Mouse (Mus musculus): Measurements from ENCODE around the gene Fam83f.

The Fam83f gene

GRCm38 (mm10) chr15:80671295-80672252 lies at the start of gene Fam83f:
Fam83f (plus strand) TSS chr15:80671847.
- no peak for DNase-seq (ENCODE audit: low read depth, low spot score)

GRCm38 (mm10) chr15:80623171-80623837 lies 48.3 kb upstream of the Fam83f start:
- peak; percentile 75 for DNase-seq (ENCODE audit: low read depth, low spot score)

DNA sequence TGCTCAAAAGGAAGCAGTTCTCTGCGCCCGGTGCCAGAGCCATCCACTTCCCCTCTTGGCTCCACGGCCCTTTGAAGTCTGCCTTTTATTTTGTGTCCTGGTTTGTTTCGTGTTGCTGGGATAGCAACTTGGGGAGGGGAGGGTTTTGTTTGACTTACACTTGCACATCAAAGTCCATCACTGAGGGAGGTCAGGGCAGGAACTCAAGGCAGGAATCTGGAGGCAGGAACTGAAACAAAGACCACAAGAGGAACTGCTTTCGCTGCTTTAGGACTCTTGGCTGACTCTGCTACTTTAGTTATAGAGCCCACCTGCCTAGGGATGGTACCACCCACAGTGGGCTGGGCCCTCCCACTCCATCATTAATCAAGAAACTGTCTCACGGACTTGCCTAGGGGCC lies 45.2 kb upstream of the Fam83f start:
- DNase-seq (ENCODE audit: low read depth, low spot score): no peak

DNA sequence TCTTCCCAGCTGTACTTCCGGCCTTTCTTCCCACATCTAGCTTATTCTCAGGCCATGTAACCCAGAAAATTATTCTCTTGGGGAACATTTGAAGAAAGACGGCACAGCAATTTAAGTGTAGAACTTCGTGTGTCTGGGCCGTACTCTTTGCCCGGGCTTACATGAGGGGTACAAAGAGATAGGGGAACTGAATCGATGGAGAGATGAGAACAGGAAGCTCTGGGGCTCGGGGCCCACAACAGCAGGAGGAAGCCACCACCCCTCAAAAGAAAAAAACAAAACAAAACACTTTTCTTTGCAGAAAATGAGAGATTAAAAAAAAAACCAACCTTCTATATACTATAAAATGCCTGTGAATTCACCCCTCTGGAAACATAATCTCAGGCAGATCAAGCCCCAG lies 41.5 kb upstream of the Fam83f start:
- no peak for DNase-seq (ENCODE audit: low read depth, low spot score)

DNA sequence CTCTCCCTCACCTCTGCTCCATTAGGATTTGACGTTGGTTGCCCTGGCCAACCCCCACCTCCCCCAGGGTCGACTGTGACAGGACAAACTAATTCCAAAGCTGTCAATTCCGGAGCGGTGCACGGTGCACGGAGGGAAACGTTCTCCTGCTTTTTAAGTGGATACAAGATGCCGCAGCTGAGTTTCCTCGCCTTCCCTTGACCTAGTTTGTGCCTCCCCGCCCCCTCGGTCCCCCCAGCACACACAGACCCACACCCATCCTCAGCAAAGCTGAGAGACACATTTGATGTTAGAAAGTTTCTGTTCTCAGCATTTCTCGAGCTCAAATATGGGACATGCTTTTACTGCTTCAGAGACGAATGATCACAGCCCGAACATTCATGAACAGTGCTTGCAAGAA lies 40.9 kb upstream of the Fam83f start:
- no peak for DNase-seq (ENCODE audit: low read depth, low spot score)

DNA sequence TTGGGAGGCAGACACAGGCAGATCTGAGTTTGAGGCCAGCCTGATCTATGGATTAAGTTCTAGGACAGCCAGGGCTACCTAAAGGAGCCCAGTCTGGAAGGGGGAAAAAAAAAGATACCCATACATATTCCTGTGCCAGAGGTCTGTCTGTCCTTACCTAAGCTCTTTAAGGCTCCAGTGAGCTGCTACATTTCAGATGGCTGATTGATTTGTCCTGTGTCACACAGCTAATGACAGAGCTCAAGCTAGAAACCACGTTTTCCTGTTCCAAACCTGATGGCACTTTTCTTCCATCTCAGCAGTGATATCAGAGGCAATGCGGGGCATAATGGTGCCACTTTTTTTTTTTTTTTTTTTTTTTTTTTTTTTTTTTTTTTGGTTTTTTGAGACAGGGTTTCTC lies 40.3 kb upstream of the Fam83f start:
- no peak for DNase-seq (ENCODE audit: low read depth, low spot score)

DNA sequence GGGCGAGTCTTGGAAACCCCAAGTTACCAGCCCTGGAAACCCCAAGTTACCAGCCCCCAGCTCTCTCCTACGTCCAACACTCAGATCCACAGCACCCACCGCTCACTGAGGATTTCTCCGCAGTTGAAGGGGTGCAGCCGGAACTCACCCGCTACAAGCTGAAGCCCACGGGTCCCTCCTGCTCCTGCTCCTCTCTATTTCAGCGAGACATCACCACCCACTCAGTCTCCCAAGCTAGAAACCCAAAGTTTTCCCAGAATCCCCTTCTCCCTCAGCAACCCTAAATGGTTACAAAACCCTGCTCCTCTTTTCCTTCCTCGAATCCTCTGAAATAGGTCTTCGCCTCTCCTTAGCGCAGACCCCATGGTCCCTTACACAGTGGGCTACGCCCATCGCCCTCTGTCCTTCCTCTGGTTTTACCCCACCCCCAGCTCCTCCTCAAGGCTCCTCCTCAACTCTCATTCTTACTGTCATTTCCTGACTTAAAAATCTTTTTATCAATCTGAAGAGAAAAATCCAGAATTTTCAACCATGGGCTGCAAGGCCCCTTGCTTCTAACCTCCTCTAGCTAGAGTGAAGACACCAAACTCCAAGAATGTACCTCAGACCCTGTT lies 39.3 kb upstream of the Fam83f start:
- DNase-seq (ENCODE audit: low read depth, low spot score): no peak

- DNase-seq (ENCODE audit: low read depth, low spot score): peak; percentile 64
Observed at GRCm38 (mm10) chr15:80634391-80635193, 37.1 kb upstream of the Fam83f start.

GRCm38 (mm10) chr15:80636757-80637372 lies 34.8 kb upstream of the Fam83f start:
- DNase-seq (ENCODE audit: low read depth, low spot score): no peak

DNA sequence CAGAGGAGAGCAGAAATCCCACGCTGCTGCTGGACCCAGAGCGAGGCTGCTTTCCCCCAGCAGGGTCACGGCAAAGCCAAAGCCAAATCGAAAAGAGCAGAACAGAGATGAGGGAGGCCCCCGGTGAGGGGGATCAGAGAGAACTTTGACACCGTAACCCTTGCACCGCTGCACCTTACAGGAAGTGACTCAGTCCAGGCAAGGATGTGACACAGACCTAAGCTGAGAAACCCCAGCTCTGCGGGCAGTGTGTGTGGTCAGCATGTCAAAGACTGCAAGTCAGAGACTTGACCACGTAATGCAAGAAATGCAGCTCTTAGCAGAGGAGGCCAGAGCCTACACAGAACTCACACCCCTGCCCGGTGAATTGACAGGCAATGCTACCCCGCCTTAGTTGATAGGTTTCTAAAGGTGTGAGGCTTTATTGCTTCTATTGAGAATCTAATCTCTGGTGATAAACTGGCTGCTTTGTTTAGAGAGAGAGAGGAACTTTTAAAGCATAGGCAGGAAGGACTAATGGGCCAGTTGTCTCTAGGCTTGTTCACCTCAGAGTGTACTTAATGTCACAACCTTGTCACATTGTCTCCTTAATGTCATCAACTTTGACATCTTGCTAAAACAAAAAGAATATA lies 32.5 kb upstream of the Fam83f start:
- DNase-seq (ENCODE audit: low read depth, low spot score): no peak

GRCm38 (mm10) chr15:80639874-80640273 lies 31.8 kb upstream of the Fam83f start:
- no peak for DNase-seq (ENCODE audit: low read depth, low spot score)

DNA sequence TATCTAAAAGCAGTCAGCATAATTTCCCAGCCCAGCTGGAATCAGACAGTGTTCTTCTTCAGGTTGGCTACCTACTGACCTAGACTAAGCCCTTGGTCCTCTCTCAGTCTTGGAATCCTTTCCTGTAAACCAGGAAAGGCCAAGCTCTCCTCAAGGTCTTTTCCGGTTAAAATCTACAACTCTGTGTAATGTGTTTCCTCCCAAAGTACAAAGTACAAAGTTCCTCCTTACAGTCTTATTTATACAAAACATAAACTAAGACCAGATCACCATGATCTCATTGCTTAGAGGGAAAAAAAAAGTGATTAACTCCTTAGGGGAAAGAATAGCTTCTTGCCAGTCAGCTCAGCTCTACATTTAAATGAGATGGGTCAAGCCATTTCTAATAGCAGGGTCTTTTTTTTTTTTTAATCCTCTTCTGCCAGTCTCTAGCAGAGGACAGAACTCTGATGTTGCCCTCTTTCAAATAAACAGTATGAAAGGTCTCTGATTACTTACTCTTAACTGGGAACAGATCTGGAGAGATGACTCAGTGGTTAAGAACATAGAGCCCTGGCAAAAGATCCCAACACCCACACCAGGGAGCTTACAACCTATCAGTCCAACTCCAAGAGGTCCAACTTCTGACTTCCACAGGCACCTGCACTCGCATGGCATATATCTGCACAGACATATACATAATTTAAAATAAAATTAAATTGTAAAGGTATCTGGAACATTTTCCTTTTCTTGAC lies 29.8 kb upstream of the Fam83f start:
- DNase-seq (ENCODE audit: low read depth, low spot score): no peak

- DNase-seq (ENCODE audit: low read depth, low spot score): no peak
Observed at GRCm38 (mm10) chr15:80645006-80645797, 26.4 kb upstream of the Fam83f start.

GRCm38 (mm10) chr15:80648977-80649606 lies 22.6 kb upstream of the Fam83f start:
- DNase-seq (ENCODE audit: low read depth, low spot score): no peak

DNA sequence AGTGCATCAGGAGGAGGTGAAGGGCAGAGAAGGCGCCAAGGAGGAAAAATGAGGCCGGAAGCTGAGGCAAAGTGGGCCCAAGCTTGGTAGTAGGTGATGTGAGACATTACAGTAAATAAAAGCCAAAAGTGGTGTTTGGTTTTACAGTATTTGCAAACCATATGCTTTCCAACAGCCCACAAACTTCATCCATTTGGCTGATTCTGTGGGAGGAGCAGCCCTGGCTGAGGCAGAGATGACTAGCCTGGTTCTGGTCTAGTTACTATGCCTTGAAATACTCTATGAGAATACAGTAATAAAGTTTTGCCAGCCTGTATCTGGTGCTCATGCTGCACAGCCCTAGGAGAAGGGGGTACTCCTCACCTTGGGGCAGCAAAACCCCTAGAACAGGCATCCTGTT lies 21.2 kb upstream of the Fam83f start:
- DNase-seq (ENCODE audit: low read depth, low spot score): no peak

- DNase-seq (ENCODE audit: low read depth, low spot score): no peak
Observed at GRCm38 (mm10) chr15:80653865-80654264, 17.8 kb upstream of the Fam83f start.

DNA sequence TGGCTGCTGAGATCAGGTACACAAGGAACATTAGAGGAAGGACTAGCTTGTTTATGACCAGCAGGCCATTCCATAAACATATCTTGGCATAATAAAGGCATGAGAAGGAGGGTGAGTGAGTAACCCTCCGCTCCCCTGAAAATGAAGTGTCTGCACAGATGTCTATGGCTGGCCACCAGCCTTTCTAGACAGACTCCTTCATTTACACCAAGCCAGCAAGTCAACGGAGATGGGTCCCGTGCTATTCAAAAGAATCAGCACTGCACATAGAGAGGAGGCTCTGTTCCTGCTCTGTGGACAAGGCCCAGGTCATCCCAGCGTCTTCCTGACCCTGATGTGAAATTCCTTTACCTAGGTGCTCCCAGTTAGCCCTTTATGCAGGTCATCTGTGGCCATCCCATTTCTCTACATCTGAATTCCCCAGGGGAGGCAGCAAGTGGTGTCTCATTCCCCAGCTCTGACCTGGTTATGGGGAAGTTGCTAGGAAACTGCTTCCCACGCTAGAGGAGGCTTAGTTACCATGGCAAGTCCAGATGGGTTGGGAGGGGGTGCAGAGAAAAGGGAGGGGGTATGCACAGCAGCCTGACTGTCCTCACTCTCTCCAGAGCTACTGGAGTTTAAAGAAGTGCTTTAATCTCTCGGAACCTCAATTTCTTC lies 12.7 kb upstream of the Fam83f start:
- DNase-seq (ENCODE audit: low read depth, low spot score): no peak

DNA sequence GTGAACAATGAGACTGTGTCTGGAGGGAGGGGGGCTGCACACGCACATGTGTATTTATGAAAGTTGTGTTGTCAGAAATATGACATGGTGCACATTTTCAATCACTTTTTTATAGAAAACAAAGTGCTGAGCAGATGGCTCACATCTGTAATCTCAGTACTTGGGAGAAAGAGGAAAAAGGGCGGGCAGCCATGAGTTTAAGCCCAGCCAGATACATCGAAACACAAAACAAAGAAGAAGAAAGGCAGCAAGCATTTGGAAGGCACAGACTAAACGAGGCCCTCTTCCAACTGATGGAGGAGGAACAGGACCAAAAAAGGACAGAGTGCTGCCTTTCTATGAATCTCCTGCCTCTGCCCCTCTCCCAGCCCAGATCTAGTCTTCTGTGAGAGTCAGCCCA lies 10.7 kb upstream of the Fam83f start:
- DNase-seq (ENCODE audit: low read depth, low spot score): no peak

Measured in c-Kit-negative CD71-positive TER-119-positive erythroid progenitor cells, embryonic 14.5 days (primary cell).